Mouse (Mus musculus): ENCODE results near the gene 5730596B20Rik. TPM values are rescaled to one million over a fixed set of nuclear protein-coding genes. Genes with fewer than 3 reads are reported as not detected.
A peak's percentile ranks its signal among the peaks of the same experiment; 100 is the strongest.

5730596B20Rik gene
- total RNA-seq, 2 experiments from 2014 or later: not detected

GRCm38 (mm10) chr6:52211170-52211935, 34.1 kb downstream of the 5730596B20Rik start:
- DNase-seq (ENCODE audit: low spot score in 2 of 2): peak; percentile 28 to 50

- no peak for DNase-seq (ENCODE audit: low spot score in 2 of 2)
These were observed 34.7 kb downstream of the 5730596B20Rik start for GRCm38 (mm10) chr6:52211961-52212360.

DNA sequence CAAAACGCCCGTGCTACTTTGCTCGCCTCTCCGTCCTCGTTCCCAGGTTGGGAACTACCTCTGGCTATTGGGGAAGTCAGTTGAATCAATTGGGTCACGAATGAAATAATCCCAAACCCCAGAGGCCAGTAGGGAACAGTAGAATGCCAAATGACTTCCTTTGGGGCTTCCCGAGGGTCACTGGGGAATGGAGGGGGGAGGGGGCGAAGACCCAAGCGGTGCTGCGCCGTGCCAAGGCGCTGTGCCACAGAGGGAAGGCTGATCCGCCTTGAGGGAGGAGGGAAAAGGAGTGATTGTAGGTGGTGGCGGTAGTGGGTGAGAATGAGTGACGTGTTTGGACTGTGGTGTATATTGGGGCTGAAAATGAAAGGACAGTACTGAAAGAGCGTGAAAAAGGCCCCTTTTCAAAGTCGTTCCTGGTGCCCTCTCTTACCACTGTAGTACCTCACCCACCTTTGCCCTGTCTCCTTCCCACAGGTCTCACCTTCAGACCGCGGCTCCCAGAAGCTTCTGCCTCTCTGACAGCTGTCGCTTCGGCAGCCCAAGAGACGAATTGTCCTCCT, 35.3 kb downstream of the 5730596B20Rik start:
- DNase-seq (ENCODE audit: low spot score in 2 of 2): no peak

DNA sequence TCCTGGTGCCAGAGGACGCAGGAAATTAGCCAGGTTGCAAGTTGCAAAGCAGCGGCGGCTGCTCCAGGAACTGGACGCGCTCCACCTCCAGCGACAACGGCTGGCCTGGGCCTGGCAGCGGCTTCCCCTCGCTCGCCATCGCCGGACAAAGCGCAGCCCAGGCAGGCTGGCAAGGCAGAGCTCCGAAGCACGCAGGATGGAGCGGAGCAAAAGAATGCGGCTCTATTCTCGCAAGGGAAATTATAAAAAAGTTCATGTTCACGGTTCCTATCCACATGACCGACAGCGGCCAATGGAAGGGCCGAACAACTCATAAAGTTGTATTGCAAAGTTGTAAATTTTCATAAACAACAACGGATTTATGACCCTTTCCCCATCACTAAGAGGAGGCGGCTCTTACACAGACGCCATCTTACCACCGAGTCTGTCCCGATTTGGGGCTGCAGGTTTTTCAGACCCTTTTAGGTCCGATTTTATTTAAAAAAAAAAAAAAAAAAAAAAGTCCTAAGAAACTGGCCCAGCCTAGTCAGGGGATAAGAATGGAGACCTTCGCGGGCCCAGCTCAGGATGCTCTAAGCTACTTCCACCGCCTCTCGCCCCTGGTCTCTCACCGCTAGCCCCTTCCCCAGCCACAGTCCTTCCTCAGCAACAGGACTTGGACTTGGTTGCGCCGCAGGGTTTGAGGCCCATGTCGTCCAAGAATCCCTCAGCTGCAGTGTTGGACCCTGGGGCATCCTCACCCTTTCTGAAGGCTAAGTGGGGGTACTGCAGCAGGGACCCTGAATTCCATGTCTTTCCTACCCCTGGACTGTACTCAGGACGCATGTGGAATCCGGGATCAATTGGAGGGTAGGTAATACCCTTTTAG, 36.1 kb downstream of the 5730596B20Rik start, which contains the start of the genes Hoxa3 and Gm28308:
Gene Hoxa3 (minus strand): TSS at position 218 of the 868 bp plus-strand sequence.
Gene Gm28308 (minus strand): TSS at position 221 of the 868 bp plus-strand sequence.
- no peak for DNase-seq (ENCODE audit: low spot score in 2 of 2)

DNA sequence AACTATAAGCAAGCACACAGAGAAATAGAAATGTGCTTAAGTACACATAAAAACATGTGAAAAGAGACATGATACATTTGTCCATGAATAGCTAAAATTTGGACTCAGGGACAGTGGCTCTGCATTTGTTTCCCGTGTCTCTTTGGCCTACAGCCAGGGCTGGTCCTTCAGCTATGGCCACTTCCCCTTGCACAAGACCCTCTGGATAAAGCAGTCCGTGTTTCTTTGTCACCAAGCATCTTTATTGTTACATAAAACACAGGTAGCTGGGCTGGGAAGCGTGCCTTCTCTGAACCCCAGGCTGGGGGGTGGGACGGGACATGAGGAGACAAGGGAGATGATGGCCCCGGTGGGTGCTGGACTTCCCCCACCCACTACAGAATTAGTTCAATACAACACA, 37.0 kb downstream of the 5730596B20Rik start:
- DNase-seq (ENCODE audit: low spot score in 2 of 2): no peak

- DNase-seq (ENCODE audit: low spot score in 2 of 2): no peak
These were observed 37.8 kb downstream of the 5730596B20Rik start for GRCm38 (mm10) chr6:52215070-52215469.

- DNase-seq (ENCODE audit: low spot score in 2 of 2): no peak
These were observed 38.7 kb downstream of the 5730596B20Rik start for GRCm38 (mm10) chr6:52215771-52216535.

GRCm38 (mm10) chr6:52216691-52217458, 39.6 kb downstream of the 5730596B20Rik start:
- no peak for DNase-seq (ENCODE audit: low spot score in 2 of 2)

- DNase-seq (ENCODE audit: low spot score in 2 of 2): no peak
These were observed 40.1 kb downstream of the 5730596B20Rik start for GRCm38 (mm10) chr6:52217459-52217768.

DNA sequence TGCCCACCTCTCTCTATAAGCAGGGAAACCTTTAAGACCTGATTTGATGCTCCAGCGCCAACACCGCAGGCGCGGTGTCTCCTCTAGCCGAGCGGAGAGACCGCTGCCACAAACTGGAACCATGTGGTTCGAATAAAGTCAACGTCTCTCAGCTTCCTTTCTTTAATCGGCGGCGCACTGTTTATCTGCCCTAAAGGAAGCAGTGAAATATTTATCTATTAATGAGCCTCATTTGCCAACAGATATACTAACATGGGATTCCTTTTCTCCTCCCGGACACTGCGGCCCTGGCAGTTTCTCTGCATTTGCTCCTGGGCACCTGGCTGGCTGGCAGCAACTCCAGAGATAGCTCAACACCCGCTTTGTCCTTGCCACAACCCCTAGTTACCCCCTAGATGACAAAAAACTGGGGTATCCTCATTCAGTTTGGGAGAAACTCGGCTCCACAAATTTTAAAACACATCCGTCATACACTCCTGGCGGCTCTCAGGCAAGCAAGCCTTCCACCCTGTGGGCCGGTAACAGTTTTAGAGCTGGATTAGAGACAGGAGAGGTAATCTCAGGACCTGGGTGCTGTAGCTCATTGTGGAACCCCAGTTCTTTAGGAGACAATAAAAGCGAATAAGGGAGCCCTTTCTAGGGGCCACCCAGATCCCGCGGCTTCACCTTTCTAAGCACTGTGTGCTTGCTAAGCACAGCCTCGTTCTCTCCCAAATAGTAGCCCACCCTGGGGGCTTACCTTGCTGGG, 40.8 kb downstream of the 5730596B20Rik start:
- no peak for DNase-seq (ENCODE audit: low spot score in 2 of 2)

GRCm38 (mm10) chr6:52218643-52219215, 41.4 kb downstream of the 5730596B20Rik start:
- no peak for DNase-seq (ENCODE audit: low spot score in 2 of 2)

- DNase-seq (ENCODE audit: low spot score in 2 of 2): no peak
These were observed 42.1 kb downstream of the 5730596B20Rik start for GRCm38 (mm10) chr6:52219234-52219942.

DNA sequence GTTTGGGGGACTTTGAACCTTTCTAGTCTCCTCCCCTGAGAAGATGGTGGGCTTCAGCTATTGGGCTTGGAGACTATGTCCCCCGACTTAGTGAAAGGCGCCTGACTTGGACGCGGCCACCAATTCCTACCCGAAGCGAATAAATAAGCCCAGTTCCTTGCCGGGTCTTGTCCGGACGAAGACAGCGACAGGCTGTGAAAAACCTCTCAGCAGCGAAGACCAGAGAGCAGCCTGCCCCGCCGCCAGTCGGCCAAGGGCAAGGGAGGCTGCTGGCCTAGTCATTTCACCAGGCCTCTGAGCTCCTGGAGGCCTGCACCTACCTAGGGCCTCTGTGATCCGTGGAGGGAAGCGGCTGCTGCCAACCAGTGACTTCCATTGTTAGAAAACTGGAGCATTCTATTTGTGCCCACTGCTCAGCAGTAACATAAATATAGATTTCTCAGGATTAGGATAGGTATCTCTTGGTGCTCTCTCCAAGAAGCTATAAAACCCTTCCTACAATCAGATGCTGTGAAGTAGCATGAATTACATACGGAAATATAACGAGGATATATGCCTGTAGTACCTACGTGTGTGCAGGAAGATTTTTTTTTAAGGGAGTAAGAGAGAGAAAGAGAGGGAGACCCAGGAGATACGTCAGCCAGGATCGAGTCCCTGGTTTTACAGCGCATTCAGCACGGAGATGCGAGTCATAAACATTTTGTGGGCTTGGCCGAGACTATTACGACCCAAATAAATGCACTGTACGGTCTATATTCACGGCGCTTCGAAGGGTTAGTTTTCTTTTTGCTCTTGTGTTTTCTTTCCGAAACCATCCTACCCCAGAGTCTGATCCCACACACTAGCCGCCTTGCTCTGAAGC, 42.9 kb downstream of the 5730596B20Rik start:
- DNase-seq (ENCODE audit: low spot score in 2 of 2): no peak

DNA sequence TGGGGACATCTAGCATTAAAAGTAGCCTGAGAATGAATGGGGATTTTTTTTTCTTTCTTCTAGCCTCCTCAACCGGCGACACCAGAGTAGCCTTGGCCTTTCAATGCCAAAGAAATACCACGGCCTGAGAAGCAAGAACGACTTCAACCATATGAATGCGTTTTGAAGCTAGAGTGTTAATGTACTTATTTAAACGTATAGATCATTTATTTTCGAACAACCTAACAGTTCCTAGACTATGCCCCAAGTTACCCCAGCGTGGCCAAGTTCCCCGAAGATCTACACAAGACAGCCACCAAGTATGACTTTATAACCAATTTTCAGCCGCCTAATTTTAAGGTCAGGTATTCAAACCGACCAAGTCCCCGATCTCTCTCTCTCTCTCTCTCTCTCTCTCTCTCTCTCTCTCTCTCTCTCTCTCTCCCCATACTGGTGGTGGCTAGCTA, 43.6 kb downstream of the 5730596B20Rik start:
- no peak for DNase-seq (ENCODE audit: low spot score in 2 of 2)

DNA sequence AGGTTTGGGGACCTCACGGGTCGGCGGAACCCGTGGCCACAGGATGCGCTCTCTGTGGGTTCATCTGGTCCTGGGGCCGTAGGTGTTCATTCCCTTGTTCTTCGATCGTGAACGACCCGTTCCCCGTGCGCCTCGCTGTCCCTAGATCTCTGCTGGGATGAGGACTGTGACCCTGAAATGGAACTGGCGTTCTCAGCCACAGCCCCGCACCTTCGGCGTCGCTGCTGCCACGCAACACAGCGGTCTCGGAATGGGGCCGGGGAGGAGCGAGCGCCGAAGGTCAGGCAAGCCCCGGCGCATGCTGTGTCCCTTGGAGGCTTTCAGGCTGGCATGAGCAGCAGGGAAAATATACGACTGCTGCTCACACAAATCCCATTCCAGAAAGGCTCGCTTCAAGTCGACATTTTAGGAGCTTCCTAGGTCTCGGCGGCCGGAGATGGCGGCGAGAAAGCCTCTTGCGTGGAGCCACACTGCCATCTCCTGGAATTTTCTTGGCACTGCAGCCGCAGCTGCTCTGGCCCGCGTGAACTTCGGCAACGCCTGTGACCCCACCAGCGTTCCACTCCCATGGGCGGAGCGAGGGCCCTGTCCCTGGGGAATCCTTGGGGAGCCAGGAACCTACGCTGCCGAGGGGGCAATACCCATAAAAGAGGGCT, 44.2 kb downstream of the 5730596B20Rik start, which contains the start of gene Hoxa7:
Gene Hoxa7 (minus strand): TSS at position 518 of the 656 bp plus-strand sequence.
- DNase-seq (ENCODE audit: low spot score in 2 of 2): peak; percentile 73 to 88

DNA sequence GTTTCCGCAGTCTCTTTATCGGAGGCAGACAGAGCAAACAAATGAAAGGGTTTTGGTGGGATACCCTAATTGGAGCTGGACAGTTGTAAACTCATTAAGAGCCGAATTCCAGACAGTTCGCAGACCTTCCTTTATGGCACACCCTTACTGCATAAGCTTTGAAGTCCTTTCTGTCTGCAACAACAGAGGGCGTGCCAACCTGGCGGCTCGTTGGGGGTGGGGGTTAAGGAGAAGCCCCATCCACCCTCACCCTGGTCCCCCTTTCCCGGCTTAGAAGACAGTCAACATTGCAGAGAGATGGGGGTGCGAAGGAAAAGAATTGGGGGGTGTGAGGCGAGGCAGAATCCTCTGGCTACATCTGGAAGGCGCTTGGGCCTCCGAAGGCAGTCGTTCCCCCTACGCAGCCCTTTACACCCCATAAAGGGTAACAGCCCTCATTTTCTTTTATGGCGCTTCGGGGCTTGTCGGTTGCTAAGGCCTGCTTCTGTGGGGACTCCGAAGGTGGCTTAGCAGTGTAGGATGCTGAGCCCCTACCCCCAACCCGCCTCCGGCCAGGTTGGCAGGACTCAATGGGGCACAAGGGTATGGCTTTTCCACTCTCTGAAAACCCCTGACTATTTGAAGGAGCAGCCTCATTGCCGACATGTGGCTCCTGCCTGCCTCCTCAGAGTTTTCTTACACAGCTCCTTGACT, 44.8 kb downstream of the 5730596B20Rik start:
- no peak for DNase-seq (ENCODE audit: low spot score in 2 of 2)

Measured in layer of hippocampus, adult 18-20 months (tissue).